Mouse (Mus musculus) cerebellum, adult 9-10 months (tissue): ENCODE measurements around the gene Cep78.
A peak's percentile ranks its signal among the peaks of the same experiment; 100 is the strongest.

ENCODE experiments used
- DNase-seq: peaks from one replicate; pipeline ENCODE4 v3.0.0; 2022

Cep78 gene

DNA sequence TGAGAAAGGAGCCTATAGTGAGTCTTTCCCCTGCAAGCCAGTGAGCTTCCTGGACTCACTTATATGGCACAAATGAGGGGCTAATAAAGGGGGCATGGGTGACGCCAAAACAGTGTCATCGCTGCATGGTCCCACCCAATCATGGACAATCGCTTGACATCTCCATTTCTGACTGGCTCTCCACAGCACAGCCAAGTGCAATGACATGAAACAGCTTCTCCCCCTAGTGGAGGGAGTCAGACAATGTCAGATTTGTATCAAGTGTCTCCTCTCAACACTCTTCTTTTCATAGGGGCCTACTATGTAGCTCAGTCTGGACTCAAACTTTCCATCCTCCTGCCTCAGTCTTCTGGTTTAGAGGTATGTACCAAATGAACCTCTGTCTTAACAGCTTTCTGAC, 19.7 kb downstream of the Cep78 start:
- peak; percentile 19 for DNase-seq

DNA sequence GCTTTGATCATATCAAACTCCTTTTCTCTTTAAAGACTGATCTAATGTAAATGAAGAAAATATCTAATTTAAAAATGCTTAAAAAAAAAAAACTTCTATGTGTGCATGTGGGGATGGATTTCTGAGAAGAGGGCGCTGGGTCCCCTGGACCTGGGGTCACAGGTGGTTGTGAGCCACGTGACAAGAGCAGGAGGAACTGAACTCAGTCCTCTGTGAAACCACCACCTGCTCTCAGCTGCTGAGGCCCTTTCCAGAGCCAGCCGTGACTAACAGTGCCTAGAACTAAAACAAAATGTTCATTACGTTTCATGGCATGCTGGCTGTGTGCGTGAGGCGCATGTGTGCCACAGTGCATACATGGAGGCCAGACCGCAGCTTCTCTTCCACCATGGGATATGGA, 20.3 kb downstream of the Cep78 start:
- no peak for DNase-seq

DNA sequence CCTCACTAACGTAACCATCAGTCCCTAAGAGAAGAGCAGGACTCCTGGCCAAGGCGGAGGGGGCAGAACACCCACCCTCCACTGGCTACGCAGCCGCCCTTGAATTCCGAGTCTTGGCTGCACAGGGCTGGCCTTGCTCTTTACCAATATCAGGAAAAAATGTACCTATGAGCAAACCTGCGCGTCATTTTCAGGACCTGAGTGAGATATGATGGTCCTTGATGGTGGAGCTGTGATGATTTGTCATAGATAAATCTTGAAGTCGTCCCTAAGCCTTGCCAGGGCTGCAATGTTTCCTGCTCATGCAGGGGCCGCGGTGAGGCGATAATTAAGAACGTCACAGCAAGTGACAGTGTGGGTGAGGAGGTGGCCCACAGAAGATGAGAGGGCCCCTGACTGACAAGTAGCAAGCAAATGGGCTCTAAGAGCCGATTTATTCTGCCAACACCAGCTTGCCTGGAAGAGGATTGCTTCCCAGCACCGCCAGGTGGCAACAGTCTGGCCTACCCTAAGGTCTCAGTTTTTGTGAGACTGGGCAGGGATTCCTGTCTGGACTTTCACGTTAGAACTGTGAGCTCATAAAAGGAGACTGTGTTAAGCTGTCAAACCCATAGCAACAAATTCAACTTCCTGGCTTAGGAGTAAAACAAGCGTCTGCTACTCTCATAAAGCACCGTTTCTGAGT, 21.6 kb downstream of the Cep78 start:
- no peak for DNase-seq

DNA sequence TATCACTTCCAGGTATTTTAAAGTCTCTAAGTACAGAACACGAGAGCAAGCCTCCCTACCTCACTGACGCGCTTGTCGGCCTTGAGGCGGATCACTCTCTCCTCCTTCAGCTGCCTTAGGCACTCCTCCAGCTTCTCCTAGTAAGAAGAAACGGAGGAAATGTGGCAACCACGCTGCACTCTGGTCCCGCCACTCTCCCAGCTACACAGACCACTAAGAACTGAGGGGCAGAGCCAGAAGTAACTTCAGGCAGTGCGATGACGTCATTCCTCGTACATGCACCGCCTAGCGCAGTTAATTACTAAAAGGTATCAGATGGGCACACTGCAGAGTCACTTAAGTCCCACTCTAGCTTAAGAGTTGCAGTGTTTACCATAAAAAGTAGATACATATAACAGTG, 22.5 kb downstream of the Cep78 start:
- DNase-seq: no peak

DNA sequence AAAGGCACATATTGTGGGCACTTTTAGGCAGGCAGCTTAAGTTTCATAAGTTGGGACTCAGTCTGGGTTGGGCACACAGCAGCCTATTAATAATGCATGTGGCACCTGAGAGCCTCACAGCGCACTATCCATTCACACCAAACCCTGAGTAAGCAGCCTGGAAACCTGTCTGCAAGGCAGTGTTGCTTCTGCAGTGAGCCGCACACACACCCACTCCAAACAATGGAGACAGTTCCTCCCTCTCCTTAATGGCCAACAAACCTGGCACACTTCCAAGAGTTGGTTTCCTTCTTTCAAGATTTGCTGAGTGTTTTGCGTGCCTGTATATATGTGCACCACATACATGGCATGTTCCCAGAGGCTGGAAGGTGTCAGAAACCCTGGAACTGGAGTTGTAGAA, 34.6 kb downstream of the Cep78 start:
- DNase-seq: no peak

DNA sequence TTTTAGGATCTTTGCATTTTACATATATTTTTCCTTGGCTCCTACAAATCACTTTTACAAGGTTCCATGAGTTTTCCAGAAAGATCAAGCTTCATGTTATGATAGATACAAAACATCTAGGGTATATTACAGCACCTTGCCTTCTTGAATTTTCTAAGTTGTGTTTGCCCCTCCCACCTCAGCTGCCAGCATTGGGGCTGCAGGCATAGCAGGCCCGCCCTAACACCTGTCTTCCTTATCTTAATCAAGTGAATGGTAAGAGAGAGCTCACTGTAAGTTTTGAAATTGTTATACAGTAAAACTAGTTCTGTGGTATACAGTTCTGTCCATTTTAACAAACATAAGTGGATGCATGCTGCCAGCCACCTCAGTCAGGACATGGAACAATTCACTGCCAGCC, 35.9 kb downstream of the Cep78 start:
- no peak for DNase-seq

DNA sequence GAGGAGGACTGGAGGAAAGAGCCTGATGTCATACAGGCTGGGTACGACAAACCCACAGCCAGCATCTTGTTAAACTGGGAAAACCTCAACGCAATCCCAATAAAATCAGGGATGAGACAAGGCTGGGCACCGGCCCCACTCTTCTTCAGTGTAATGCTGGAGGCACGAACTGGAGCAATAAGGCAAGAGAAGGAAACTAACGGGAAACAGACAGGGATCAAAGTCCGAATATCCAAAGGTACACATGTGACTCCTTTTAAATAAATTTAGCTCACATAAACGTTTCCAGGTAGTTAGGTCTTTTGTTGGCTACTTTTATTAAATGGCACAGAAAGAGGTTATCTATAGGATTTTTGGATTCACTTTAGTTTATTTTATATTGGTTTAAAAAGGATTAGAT, 36.4 kb downstream of the Cep78 start:
- no peak for DNase-seq

DNA sequence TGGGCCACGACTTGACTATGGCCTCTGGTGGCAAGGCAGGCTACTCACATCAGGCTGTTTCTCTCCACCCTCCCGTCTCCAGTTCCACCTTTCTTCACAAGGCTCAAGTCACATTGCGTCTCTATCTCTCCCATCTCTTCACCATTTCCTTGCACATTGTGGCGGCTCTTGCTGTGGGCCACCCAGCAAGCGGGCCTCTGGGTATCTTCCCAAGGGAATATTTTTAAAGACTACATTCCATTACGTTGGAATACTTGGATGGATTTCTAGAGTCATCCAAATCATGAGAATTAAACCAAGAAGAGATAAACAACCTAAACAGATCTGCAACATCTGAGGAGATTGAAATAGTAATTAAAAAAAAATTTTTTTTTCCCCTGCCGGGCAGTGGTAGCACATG, 37.6 kb downstream of the Cep78 start, which contains the start of gene Psat1:
Gene Psat1 (minus strand): TSS at position 101 of the 400 bp plus-strand sequence.
- DNase-seq: no peak

DNA sequence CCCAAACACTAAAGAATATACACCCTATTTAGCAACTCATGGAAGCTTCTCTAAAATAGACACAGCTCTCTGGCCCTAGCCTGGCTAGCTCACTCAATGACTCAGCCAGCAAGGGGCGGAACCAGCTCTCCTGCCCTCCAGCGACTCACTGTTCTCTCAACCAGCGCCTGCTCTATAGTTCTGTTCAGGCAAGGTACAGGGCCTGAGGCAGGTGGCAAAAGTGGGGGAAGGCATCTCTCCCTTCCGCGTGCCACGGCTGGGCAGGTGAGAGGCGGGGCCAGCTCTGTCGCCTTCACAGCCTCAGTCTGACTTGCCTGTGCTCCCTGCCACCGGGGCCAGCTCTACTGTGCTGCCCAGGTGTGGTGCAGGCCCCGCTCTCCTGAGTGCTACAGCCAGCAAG, 38.1 kb downstream of the Cep78 start:
- no peak for DNase-seq

DNA sequence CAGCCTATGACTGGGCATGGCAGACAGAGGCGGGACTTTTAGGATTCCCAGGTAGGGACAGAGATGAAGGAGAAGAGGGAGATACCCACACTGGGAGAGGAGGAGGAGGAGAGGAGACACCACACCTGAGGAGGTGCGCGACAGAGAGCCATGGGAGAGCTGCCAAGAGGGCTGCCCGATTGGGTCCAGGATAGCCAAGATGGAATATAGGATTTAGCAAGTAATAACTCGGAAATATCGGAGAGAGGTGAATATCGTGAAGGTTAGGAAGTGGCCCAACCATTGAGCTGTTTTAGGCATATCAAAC, 41.7 kb downstream of the Cep78 start:
- no peak for DNase-seq

DNA sequence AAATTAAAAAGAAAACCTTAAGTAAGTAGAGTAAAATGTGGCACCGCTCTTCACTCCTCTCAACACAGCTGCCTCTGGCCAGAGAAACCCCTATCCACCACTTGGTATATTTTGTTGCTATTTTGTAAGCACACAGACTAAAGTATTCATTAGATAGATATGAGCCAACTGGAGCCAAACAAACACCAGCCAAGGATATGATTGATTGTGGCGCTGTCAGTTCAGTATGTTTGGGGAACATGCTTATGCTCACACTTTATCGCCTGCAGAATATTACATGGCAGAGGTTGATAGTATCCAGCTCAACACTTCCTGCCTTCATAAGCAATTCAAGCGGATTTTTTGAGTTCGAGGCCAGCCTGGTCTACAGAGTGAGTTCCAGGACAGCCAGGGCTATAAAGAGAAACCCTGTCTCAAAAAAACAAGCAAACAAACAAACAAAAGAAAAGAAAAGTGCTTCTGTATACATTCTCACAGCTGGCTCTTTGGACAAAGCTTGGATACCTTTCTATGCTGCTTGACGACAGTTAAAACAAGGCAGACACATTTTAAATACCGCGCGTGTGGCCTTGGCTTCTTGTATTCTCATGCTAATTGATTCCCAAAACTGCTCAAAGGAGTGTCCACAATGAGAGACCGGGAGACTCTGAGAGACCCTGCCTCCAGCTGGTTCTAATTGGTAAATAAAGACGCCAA, 42.2 kb downstream of the Cep78 start:
- no peak for DNase-seq

DNA sequence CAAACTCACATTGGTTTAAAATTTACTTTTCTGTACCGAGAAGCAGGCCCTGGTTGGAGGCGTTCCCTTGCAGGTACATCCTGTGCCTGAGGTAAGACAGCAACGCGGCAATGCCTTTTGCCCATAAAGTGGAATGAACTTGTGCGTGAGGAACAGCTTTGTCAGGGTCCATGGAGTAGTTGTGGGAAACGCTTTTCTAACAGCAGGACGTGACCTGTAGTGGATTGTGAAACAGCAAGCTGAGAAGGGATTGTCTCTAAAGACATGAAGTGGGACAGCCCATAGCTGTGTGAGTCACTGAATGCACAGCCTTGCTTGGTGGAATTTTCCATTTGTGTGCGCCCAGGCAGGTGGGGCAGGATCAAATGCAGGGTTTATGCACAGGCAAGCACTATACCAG, 43.4 kb downstream of the Cep78 start:
- DNase-seq: no peak

DNA sequence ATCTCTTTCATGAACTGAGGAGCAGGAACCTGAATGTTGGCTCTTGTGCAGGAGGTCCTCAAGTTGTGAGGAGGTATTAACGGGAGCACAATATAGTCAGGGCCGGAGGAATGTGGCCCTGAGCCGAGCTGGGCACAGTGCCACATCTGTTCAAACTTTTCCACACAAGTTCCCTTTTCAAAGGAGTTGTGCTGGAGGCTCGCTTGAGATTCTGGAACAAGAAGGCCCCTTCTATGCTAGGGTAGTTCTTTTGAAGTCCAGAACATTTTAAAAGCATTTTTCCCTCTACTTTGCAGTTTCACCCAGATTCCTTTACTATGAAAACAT, 59.1 kb downstream of the Cep78 start:
- DNase-seq: peak; percentile 15

DNA sequence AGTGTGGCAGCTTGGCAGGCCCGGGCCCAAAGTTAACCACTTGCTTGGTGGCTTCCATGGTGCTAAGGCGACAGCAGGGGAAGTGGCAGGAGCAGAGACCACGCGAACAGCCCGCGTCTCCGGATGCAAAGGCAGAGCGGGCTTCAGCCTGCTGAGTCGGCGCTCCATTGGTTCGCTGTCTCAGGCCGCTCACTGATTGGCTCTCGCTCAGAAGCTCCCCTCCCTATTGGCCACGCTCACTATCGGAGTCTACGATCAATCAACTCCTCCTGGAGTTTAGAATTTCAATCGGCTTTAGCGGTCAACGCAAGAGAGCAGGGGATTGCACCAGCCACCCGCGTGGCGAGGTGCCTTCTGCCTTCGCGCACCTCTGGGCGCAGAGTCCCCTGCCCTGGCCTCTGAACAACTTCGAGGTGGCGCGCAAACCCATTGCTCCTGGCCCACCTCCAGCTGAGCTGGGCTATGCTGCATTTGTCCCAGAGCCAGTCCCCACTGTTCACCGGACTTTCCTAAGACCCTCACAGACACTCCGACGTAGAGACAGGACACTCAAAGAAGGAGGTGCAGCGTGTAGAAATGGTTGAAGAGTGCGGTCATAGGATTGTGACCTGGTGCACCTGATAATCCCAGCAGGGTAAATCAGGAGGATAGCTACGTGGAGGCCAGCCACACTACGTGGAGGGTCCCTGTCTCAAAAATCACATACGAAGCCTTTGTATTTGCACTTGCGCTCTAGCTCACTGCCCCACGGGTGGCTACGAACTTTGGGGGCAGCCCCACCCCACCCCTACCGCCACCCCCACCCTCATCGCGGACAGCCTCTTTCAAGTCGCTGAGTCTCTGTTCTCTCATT, 59.7 kb downstream of the Cep78 start:
- peak; percentile 66 for DNase-seq

DNA sequence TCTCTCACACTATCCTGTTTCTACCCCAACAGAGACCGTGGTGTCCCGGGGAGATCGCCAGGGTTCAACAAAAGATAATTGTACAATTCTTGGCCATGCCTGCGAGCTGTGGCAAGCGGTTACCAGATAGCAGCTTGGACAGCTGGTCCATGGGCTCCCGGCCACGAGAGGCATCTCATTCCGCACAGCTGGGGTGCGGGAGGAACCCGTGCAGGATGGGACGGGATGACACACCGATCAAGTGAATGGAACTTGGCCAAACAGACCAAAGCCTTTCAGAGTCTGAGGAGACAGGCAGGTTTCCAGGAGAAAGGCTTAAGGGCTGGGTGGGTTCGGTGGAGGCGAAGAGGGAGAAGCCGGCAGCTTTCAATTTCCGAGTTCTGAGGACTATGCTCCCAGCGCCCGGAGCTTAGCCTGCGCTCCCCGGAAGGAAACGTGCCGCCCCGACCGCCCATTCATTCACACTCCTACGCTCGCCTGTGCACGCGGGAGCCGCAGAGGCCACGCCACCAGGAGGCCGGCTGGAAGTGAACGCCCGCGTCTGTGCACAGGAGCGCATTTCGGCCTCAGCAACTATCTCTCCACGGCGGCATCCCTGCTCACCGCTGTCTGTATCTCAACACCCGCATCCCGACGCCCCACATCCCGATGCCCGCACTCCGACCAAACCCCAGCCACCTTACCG, 60.5 kb downstream of the Cep78 start:
- DNase-seq: peak; percentile 36

DNA sequence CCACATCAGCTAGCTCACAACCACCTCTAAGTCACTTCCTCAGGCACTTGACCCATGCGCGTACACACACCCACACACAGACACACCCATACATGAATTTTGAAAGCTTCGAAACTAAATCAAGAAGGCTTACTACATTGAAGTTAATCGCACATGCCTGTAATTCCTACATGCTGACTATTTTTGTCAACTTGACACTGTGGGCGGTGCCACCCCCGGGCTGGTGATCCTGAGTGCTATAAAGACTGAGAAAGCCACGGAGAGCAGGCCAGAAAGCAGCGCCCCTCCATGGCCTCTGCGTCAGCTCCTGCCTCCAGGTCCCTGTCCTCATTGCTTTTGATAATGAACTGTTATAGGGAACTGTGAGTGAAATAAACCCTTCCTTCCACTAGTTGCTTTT, 61.4 kb downstream of the Cep78 start:
- DNase-seq: no peak

DNA sequence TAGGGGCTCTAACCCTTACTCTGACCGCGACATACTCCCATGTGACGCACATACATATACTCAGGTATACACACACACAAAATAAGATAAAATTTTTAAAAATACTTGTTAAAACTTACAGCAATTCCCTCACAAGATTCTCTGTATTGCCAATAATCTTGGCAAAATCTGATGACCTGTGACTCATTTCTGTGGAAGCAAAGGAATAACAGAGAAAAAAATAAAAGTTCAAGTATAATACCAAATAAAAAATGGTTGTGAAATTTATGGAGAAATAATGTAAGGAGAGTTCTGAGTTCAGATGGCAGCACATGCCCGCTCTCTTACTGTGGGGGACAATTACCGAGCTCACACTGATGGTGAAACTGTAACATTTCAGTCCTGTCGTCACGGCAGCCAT, 65.5 kb downstream of the Cep78 start:
- DNase-seq: no peak

DNA sequence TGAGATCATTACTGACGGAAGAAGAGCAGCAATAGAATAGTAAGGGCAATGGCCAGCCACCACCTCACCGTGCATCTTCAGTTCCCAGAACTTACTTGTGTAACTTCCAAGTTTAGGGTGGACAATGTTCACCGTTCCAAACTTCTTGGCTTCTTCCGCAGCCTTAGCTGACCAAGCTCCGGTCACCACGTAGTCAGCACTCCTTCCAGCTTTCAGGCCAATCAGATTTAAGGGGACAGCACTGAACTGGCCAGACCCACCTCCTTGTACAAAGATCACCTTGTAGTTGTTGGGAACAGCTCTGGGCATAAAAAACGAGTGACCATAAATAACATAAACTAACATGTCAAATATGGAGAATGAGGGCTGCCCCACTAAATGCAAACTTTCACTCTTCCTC, 66.7 kb downstream of the Cep78 start:
- no peak for DNase-seq

DNA sequence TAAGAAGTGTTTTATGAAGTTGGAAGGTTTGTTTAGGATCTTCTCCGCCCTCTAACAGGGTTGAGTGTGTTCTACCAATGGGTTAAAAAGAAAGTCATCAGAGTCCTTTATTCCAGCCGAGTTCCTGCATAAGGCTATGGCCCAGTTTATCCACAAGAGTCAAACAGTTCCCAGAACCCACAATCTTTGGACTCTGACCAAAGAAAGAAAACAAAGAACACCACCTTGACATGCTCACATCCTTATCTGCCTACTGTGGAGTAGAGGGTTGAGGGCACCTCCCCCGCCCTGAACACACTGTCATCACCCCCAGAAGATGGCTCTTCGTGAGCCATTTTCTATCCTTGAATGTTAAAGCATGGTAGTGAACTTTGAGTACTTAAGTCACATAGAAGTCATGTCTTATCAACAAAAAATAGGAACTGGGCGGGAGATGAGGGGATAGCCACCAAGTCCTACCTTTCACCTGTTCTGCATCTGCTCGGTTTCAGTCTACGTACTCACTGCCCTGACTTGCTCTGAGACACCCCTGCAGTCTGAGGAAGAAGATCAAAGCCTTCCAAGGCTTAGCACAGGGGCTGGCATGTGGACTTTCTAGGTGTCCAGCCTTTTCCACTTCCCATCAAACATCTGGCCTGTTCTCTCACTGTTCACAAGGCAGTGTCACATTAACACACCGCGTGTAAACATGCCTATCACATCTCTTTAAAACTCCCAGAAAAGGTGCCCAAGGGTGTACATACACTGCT, 71.4 kb downstream of the Cep78 start:
- DNase-seq: no peak

DNA sequence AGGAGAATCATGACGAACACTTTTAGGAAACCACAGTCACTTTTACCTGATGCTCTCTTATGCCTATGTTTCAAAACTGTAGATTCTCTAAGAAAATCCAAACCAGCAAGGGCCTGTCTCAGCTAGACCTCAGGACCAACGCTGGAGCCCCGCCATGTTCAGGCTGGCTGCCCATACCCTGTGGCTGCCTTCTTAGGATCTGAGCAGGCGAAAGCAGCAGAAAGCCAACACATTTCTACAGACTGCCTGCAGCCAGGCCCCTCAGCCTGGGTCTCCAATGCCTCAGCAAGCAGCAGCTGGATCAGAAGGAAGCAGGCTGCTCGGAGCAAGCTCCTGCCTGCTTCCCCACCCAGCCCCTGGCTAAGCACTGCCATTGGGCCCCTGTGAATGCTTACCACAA, 73.3 kb downstream of the Cep78 start:
- no peak for DNase-seq

DNA sequence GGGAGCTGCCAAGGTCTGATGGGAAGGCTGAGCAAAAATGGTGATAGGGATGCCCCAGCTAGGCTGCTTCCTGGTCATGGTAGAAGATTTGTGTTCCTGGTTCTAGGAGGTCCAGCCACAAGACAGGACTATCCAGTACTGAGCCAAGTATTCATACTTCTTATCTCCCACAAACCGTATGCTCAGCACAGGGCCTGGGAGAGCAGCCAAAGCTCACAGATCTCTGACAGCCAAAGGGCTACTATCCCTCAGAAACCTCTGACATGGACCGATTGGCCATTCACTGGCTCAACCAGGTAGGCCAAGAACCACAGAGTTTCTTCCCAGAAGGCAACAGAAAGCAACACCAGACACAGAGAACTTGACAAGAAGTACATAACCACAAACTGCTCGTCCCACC, 73.8 kb downstream of the Cep78 start:
- DNase-seq: no peak

DNA sequence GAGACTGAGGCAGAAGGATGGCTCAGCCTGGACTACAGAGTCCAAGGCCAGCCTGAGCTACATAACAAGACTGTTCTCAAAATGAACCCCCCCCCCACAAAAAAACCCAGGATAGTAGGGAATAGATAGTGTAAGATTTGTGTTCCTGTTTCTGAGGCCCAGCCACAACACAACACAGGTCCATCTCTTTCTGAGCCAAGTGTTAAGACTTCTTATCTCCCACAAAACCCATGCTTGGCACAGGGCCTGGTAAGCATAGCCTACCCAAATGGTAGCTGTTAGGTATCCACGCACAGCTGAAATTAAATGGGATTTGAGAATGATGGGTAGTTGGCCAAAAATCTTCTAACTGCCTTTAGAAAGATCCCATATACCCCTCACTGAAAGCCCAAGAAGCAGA, 74.3 kb downstream of the Cep78 start:
- no peak for DNase-seq

DNA sequence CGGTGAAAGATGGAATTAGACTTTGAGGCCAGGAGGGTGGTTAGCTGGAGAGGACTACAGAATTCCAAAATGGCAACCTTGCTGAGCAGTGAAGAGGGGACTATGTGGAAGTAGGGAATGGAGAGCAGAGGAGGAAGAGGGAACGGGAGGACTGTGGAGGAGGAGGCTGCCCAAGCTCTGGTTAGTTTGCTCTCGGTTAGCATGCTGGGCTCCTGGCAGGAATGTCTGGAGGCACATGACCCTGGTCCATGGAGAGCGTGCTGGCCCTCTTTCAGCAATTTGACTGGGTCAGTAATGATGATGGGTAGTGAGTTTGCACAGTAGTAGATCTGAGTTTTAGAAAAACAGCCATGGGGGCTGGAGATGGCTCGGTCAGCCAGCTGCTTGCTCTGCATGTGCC, 76.8 kb downstream of the Cep78 start:
- no peak for DNase-seq
